Mouse (Mus musculus) frontal cortex, postnatal 14 days (tissue): ENCODE data around the gene Tnn.

Experiments used
- DNase-seq, 2 experiments: peaks; one replicate each; pipeline ENCODE4 v3.0.0; 2022; ENCODE audit warnings: low spot score in 2 of 2

The Tnn gene

GRCm38 (mm10) chr1:160044237-160045021 is 109.0 kb downstream of the Tnn start, which contains the start of gene 4930523C07Rik:
TSS of gene 4930523C07Rik (plus strand) at chr1:160044382.
- peak in 1 of 2 experiments; percentile 16 for DNase-seq

DNA sequence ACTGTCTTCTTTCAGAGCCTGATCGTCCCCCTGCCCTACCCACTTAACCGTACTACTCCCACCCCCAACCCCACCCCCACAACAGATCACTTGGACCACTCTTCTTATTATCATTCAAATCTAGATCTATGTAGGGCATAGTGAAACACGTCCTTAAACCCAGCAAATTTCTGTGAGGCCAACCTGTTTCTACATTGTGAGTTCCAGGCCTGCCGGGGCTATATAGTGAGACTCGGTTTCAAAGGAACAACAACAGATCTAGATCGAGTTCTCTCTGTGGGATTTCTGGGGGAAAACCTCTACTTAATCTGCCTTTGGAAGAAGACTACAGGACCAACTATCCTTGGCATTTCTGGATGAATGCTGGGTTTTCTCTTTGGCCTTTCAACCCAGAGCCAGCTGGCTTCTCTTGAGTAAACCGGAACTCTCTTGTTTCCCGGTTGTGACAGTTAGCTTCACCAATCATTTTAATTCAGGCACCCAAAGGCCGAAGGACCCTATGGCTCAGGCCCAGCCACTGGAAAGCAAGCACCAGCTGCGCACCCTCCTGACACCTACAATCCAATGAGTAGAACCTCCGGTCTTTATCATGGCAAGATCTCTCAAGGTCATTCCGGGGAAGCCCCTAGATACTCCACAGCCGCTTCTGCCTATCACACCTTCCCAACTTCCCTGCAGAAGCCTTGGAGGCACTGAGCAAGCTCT is 110.0 kb downstream of the Tnn start:
- no peak for DNase-seq

DNA sequence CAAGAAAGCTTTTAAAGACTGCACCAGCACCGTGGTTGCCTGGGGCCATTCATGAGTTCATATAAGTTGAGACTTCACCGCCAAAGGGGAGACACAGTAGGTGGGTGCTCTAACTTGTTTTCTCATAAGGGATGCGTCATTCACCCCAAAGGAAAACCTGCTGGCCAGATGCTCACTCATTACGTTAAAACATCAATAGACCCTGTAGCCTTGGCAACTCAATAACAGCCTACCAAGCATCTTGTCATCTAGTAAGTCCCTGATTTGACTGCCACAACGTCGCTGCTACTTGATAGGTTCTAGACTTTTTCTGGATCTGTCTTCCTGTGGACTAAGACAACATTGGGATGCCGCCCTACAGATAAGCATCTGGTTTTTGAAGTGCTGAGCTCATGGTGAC is 111.0 kb downstream of the Tnn start:
- no peak for DNase-seq

DNA sequence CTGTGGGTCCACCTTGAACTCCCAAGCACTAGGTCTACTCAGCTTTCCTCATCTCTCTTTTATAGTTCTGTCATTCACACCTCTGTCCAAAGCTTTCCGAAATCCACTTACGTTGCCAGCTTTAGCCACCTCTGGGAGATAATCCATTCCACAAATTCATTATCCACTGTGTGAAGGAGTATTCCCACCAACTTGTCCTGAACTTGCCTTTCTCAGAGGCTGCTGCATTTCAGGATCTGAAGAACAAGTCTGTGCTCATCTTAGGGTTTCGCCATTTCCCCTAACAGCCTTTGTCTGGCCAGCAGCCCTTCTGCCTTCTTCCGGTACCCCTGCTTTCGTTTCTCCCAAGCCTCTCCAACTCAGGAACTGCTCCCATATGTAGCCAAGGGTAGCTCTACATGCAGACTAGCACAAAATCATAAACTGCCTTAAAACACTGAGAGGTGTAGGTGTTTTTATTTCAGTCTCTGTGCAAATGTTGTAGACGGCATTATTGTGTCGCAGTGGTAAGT is 112.1 kb downstream of the Tnn start:
- no peak for DNase-seq

- no peak for DNase-seq
Observed at GRCm38 (mm10) chr1:160039951-160040645, 113.3 kb downstream of the Tnn start.

DNA sequence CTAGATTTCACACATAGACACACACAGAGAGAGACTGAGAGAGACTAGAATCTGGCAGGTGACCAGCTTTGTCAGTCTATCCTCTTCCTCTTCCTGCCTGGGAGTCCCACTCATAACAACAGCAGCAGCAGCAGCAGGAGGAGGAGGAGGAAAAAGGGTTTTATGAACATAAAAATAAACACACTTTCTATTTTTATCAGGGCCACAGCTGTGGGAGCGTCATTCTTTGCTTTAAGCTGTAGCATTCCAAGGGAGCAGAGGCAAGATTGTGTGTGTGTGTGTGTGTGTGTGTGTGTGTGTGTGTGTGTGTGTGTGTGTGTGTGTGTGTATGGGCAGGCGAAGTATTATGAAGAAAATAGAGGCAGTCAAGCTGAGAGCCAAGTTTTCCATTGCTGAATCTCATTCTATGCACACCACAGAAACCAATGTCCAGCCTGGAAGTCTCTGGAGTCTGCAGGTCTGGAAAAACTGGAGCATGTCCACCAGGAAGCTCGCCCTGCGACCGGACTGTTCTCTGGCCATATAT is 116.3 kb downstream of the Tnn start:
- DNase-seq: no peak

GRCm38 (mm10) chr1:160035561-160035960 is 117.8 kb downstream of the Tnn start:
- no peak for DNase-seq
